Mouse (Mus musculus) brain, embryonic 14.5 days (tissue): ENCODE results near the gene Sf3b6.

Source experiments
- CTCF ChIP-seq: fragments of 200-500 bp; IDR thresholded peaks from 2 replicates; pipeline ENCODE4 v1.5.1; 2012; ENCODE audit warnings: inconsistent platforms, mild to moderate bottlenecking, moderate library complexity, borderline replicate concordance; ENCODE audit not compliant: insufficient read depth, insufficient read length; ENCODE audit errors: extremely low read depth
- POLR2A ChIP-seq: fragments of 200-500 bp; IDR thresholded peaks from 2 replicates; pipeline ENCODE4 v1.6.1; 2012; ENCODE audit warnings: mild to moderate bottlenecking, inconsistent platforms, borderline replicate concordance; ENCODE audit not compliant: poor library complexity, insufficient read depth, insufficient read length, severe bottlenecking; ENCODE audit errors: extremely low read depth

DNA sequence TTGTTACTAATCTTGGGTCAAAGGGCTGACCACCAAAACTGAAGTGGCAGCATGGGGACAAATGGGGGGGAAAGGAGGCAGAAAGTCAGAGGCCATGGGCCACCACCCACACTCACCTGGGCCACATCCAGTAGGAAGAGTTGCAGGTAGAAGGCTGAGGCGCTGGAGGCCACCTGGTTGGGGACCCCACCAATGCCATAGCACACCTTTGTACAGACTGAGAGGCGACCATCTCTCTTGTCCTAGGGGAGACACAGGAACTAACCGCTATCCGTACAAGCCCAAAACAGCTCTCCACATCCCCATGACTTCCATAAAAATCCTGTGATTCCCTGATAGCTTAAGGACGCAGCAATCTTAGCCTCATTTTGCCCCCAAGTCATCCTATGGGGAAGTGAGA lies 53.9 kb downstream of the Sf3b6 start:
- TF ChIP-seq CTCF (no peak), POLR2A (no peak)
